Mouse (Mus musculus): Measurements from ENCODE around the gene Lrrc8a. TPM values are rescaled to one million over a fixed set of nuclear protein-coding genes. Genes with fewer than 3 reads are reported as not detected.

Gene Lrrc8a
- total RNA-seq (2021): 10 to 100 TPM; 26.6 to 26.7 TPM
- long read RNA-seq, experiment 1, full-length matches to known transcripts: 4 of 4 reads
- long read RNA-seq, experiment 1, partial matches to known transcripts: 0 of 4 reads
- long read RNA-seq, experiment 1, other reads (novel, unspliced or antisense): 0 of 4 reads
- long read RNA-seq, experiment 2, full-length matches to known transcripts: 1 of 3 reads
- long read RNA-seq, experiment 2, partial matches to known transcripts: 2 of 3 reads
- long read RNA-seq, experiment 2, other reads (novel, unspliced or antisense): 0 of 3 reads

DNA sequence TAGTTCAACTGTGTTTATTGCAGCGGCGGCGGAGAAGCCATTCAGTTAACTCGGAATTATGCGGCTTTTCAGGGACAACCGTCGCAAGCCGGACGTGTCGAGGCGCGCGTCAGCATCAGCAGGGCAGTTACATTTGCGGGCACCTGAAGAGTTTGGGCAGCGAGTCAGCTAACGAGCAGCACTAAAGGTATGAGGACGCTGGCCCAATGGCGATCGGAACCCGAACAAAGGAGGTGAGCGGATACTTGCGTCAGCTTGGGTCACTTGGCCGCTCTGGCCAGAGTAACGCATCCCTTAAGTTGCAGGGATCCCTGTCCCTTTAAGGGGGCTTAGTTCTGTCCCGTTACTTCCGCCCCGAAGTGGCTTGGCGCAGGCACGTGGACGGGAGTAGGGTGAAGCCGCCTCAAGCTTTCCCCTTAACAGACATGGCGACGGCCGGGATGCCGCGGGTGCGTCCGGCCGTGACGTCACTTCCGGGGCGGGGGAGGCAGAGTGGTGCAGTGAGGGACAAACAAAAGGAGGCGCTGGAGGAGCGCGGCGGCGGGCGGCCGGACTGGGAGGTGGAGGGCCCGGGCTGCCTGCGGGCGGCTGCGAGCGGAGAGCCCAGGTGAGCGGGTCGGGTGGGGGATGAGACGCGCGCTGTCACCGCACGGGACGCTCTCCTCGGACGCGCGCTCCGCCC lies at the start of gene Lrrc8a:
Gene Lrrc8a, plus strand, starts transcription at position 517 of the 682 bp plus-strand sequence.
- DNase-seq (ENCODE audit: low spot score in 2 of 2): peak; percentile 100

DNA sequence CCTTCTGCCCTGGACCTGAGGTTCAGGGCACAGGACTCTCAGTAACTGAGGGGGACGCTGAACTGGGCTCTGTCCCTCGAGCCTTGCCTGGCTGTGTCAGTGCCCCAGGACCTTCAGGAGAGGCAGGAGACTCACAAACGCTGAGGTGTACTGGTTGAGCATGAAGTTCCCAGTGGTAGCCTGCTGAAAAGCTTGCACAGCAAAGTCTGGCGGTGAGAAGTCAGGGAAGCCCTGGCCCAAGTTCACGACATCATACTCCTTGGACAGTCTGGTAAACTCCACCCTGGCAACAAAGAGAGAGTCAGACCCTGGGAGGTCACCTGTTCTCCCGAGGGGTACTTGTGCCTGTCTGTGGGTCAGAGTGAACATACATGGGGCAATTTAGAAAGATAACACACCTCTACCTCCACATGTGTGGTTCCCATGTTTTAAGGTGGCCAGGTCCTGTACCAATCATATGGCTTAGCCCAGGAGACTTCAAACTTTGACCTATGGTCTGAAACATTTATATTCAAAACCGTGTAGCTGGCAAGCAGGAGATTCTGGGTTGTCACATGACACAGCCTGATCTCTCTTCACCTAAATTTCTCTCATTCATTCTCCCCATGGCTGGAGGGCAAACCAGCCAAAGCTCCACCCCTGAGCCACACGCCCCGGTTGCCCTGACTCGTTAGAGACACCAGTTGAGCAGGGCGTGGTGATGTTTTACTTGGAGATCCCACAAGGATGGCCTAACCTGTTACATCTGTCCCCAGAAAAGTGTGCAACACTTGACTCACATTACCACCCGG lies 45.5 kb upstream of the Lrrc8a start:
- no peak for DNase-seq (ENCODE audit: low spot score in 2 of 2)

DNA sequence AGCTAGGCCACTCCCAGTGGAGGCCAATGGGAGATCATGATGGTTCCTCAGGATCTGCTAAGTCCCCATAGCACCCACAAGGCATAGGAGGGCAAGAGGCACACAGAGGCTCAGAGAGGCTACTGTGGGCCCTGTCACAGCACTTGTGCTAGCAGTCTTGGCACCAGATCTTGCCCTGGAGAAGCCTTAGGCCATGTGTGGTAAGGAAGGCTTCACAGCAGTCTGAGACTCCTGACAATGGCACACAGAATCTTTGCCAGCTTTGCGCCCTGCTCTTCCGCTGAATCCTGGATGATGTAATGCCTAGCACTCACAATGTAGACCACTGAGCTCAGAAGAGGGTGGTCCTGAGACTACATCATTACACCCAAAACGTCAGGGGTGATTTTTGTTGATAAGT lies 42.9 kb upstream of the Lrrc8a start:
- DNase-seq (ENCODE audit: low spot score in 2 of 2): no peak

DNA sequence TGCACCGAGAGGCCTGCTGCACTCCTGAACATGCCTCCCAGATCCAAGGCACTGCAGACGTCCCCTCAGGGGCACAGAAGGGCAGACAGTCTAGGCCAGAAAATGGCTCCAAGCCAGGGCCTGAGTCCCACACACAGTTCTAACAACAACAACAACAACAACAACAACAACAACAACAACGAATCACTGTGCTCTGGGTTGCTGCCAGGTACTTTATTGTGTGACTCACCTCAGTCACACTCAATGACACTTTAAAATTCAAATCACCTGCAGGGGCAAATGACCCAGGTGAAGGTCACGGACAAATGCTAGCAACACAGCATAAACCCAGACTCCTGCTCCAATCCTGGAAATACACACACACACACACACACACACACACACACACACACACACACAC lies 39.5 kb upstream of the Lrrc8a start:
- DNase-seq (ENCODE audit: low spot score in 2 of 2): no peak

DNA sequence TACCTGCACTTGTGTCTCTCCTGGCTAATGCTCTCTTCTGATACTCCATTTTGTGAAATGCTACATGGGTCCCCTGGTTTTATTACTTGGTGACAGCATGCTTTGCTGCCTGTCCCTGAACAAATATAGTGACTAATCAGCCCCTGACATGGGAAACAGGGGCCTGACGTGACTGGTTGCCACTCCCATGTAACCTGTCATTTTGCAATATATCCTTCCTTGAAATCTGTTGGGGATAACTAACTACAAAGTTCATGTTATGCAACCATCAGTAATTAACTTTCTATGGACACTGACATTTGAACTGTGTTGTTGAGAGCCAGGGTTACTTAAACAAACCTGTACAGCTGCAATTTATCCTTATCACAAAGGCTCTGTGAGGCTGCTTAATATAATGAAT lies 37.5 kb upstream of the Lrrc8a start:
- no peak for DNase-seq (ENCODE audit: low spot score in 2 of 2)

DNA sequence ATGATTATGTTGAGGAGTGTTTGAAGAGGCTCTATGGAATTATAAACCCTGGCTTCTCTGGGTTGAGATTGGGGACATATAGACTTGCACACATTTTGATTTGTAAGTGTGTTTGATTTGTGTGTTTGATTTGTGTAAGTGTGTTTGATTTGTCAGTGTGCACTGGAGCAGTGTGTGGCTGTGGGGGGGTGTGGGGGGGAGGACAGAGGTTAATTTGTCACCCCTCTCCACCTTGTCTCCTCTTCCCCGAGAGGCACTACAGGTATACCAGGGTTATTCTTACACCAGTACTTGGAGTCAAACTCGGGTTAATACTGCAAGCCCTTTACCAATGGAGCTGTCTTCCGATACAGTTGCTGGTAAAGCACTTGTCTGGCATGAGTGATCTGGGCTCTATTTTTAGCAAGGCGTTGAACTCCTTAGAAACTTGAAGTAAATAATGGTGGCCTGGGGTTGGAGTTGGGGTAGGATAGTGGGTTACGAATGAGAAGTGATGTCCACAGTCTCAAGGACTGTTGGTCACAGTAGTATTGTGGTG lies 37.1 kb upstream of the Lrrc8a start:
- no peak for DNase-seq (ENCODE audit: low spot score in 2 of 2)

DNA sequence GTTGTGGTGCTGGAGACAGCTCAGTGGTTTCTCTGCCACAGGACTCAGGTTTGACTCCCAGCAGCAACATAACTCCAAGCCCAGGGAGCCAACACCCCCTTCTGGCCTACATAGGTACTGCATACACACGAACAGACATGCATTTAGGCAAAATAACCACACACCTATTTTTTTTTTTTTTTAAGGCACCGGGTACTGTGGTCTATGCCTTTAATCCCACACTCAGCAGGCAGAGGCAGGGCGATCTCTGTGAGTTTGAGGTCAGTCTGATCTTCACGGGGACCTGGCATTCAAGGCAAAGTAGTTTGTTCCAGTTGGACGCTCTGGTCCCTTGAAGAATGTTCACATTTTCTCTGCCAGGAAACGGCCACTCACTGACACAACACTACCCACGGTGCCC lies 34.1 kb upstream of the Lrrc8a start:
- no peak for DNase-seq (ENCODE audit: low spot score in 2 of 2)

DNA sequence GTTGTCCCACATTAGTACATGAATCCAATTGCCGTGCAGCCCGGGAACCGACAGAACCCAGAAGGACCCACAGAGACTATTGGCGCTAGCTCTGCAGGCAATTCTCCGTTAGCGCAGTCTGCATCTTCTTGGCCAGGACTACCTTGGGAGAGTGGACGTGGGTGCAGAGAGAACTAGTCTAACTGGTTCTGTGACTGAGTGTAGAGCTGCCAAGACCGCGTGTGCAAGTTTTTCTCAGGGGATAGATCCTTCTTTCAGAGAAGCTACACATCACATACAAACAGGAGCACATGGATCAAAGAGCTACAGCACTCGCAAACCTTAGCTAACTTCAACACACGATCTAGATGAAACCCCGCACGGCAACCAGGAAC lies 32.3 kb upstream of the Lrrc8a start:
- DNase-seq (ENCODE audit: low spot score in 2 of 2): no peak

DNA sequence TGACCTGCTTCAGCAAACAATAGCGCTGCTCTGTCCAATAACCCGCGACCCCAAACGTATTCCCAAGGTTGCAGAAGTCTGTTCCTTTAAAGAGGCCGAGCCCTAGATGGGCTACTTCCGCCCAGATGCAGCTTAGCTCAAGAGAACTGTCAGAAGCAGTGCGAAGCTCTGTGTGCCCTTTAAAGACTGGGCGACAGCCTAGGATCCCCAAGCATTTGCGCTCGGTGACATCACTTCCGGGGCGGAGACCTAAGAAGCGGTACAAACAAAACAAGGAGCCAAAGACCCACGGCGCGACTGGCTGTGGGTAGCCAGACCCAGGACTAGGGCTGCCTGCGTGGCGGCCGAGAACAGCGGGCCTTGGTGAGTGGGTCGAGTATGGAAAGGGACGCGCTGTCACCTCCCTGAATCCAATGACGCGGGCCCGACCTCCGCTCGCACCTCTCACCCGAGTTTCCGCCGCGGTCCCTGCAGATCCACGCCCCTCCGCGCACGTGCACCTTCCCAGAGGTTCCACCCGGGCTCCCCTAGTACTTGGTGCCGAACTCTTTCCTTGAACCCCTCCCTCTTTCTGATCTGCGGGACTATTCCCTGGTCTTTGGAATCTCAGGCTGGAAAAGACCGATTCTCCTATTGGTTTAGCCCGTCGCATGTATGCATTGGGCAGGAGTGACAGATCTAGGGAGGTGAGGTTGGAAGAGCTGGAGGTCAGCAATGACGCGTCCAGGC lies 31.7 kb upstream of the Lrrc8a start, which contains the start of gene Kyat1:
Gene Kyat1, minus strand, starts transcription at position 219 of the 729 bp plus-strand sequence.
- peak; percentile 78 to 94 for DNase-seq (ENCODE audit: low spot score in 2 of 2)

DNA sequence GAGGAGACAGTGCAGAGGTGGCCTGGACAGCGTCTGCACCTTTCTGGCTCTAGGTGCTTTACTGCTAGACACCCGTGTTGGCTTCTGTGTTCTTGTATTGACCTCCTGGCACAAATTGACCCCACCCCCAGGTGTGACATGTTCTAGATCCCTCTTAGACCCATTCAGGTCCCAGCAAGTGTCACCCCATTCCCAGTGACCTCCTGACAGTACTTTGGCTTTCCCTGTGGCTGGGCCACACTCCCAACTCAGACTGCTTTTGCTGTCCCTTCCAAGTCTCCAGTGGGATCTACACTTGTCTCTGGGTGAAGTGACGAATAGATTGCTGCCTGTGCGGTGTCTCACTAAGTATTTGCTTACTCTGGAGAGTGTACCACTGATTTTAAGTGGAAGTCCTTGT lies 30.1 kb upstream of the Lrrc8a start:
- DNase-seq (ENCODE audit: low spot score in 2 of 2): no peak

DNA sequence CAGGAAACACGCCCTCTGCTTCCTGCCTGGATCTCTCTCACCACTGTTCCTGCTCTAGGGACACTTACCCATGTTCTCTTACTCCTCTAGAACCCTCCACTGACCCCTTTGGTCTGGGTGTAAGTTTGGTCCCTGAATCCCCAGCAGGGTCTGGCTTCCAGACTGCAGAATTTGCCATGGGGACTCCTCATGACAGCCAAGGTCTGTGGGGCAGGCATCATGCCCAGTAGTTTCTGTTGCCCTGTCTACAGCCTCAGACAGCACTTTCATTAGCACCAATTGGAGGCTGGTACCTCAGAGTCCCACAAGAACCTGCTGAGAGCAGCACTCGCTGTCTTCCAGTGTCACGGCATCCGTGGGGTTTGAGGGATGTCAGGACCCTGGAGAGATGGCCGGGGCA lies 29.6 kb upstream of the Lrrc8a start:
- DNase-seq (ENCODE audit: low spot score in 2 of 2): no peak

DNA sequence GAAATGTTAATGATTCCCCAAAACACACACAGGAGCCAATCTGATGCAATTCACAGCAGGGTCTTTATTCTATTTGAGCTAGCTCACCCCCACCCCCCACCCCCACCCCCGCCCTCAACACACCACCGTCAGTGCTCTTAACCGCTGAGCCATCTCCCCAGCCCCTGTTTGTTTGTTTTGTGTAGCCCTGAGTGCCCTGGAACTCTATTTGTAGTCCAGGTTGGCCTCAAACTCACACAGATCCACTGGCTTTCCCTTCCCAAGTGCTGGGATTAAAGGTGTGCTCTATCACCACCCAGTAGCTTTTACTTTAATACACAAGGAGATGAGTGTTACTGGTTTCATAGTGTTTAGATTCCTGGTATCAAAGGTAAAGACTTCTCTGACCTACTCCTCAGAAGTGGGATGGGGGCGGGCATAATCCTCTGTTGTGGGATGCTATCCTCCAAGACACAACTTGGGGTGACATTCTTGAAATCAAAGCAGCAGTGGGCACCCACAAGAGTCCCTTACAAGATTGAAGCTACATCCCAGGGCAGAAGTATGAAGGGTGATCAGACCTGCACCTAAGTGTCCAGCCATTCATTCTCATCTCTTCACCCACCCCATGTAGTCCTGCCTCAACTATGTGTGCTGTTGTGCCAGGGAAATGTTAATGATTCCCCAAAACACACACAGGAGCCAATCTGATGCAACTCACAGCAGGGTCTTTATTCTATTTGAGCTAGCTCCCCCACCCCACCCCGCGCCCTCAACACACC lies 25.9 kb upstream of the Lrrc8a start:
- DNase-seq (ENCODE audit: low spot score in 2 of 2): no peak

DNA sequence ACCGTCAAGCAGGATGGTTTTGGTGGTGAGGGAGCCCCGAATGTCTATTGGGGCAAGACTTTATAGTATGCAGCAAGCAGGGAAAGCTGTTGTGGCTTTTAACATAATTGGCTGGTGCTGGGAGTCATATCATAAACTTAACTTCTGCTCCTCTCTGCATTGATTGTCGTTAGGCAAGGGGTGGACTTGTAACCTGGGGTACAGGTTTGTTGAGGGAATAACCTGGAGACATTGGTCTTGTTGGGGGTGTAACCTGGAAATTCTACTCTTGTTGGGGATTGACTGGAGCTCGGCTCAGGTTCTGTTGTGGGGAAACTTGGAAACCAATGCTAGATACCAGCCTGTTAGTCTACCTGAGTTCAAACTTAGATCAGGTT lies 25.4 kb upstream of the Lrrc8a start:
- no peak for DNase-seq (ENCODE audit: low spot score in 2 of 2)

DNA sequence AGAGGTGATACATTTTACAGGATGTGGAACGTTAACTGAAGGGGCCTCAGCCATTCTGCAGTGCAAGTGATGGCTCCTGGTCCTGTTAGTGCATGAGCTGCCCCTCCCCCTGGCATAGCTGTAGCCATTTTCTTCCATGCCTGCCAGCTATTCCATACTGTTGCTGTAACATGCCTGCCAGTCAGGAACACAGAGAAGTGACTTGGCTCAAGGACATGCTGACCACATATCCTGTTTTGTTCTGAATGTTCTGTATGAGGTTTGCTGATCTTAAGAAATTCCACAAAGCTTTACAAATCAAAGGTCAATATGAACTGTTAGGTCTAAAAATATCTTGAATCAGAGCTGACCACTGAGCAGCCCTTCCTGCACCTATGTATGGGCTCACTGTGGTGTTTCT lies 24.6 kb upstream of the Lrrc8a start:
- no peak for DNase-seq (ENCODE audit: low spot score in 2 of 2)

DNA sequence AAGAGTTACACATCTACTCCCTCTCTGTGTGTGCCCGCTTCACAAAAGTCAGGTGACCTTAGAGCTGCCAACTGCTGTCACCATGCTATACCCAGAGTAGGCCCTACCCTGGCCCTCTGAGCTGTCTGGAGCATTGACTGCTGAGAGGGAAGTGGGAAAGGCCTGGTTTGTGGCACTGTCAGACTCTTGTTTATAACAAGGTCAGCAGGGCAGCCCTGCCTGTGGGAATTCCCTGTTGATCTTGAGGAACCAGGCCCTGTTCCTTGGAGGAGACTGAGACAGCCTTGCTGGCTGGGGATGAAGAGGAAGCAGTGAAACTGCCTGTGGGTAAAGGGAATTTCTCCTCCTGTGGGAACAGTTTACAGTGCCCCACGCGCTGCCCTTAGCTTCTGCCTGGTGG lies 22.8 kb upstream of the Lrrc8a start:
- DNase-seq (ENCODE audit: low spot score in 2 of 2): no peak

DNA sequence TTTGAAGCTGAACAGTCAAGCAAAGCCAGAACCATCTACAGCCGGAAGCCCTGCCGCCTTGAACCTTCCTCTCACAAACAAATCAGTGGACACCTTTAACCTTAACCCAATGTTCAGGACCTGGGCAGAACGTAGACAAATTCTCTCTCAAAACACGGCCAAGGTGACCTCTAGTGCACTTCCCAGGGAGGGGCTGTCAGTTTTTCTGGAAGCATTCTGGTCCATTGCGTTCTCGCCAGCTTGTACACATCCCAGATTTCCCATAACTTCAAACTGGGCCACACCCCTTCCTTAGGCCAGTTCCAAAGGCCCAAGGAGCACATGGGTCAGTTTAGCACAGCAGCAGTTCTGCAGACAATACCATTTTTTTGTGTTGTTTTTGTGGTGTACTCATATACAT lies 22.0 kb upstream of the Lrrc8a start:
- DNase-seq (ENCODE audit: low spot score in 2 of 2): no peak

DNA sequence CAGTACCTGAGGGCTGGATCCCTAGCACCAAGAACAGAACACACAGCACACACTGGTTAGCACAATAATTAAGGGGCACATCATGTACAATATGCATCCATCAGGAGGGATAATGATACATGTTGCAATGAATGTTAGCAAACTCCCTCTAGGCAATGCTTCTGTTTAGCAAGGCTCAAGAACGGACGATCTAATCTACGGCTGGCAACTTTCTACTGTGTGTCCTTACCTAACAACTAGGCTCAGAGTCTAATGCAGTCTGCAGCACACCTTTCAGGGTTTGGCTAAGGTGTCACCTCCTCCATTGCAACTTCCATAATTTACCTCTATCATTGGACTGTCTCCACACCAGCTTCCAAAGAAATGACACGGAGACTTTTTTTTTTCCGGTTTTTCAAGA lies 21.2 kb upstream of the Lrrc8a start:
- no peak for DNase-seq (ENCODE audit: low spot score in 2 of 2)

DNA sequence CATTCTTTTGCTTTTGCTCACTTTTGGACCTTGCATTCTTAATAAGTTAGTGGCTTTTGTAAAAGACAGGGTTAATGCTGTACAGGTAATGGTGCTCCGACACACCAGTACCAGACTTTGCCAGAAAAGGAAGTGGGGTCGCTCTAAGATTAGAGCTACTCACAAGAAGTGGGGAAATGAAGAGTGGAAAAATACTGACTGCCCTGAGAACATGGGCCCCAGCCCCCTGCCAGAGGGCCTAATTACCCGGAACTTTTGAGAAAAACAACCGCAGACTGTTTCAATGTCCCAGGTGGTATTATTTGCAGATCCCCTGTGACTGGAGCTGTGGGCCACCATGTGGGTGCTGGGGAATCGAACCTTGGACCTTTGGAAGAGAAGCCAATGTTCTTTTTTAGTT lies 1.9 kb upstream of the Lrrc8a start:
- no peak for DNase-seq (ENCODE audit: low spot score in 2 of 2)

DNA sequence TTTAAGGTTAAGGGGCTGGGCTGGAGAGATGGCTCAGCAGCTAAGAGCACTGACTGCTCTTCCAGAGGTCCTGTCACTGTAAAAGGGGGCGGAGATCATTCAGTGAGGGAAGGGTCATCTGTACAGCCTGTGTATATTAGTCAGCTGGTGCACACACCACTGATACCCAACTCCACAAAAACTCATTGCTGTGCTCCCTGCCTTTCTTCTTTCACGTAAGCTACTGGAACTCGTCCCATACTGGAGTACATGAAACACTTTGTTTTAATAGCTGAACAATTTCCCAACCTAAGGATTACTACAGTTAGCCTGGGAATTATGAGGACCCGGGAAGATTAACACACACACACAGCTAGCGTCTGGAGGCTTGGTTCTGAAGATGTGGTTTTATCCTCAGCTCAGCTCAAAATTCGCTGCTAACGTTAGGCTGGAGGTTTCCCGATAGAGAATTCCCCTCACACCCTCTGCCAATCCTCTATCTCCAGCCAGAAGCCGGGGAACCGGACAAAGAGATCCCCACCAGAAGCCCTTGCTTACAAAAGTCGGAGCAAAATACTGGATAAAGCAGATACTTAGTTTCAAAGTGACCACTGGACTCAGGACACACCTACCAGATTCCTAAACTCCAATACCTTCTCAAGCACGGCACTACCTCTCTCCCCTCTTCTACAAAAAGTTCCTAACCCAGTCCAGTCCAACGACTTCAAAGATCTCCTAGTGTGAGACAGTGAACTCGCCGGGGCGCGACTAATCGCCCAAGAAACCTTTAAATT lies 903 bp upstream of the Lrrc8a start:
- no peak for DNase-seq (ENCODE audit: low spot score in 2 of 2)

DNA sequence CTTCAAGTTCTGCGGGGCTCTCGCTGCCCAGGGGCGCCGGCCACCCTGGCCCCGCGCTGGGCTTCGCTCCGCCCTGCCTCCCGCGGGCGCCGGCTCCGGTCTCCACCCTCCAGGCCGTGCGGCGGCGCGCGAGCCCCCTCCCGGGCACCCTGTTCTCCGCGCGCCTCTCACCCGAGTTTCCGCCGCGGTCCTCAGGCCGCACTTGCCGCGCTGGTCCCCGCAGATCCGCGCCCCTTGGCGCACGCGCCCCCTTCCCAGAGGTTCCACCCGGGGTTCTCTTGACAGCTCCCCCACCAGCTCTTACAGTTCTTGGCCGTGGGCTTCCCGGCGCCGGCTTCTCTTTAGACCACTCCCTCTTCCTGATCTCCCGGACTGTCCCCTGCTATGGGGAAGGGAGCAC lies 366 bp downstream of the Lrrc8a start:
- peak; percentile 54 to 78 for DNase-seq (ENCODE audit: low spot score in 2 of 2)

Data from gastrocnemius, postnatal 4 days (tissue).